Mouse (Mus musculus) liver, postnatal 0 days (tissue): Measurements from ENCODE around the gene Gm28635. TPM values are rescaled to one million over a fixed set of nuclear protein-coding genes. Genes with fewer than 3 reads are reported as not detected.
A peak's percentile ranks its signal among the peaks of the same experiment; 100 is the strongest.

Source experiments
- ATAC-seq: fragments of 200-750 bp; cut with Nextera tagmentation; 2 replicates; pipeline ENCODE4 v1.8.0; 2017; ENCODE audit warnings: mild to moderate bottlenecking, moderate library complexity
- DNase-seq: peaks from one replicate; pipeline ENCODE4 v3.0.0-alpha.2; 2016
- H3K27ac ChIP-seq: fragments of 300-500 bp; sonication (generic); 2 replicates; pipeline ENCODE4 v1.5.1; 2014; ENCODE audit warnings: antibody characterized with exemption, moderate library complexity, mild to moderate bottlenecking, low read depth
- H3K27me3 ChIP-seq: fragments of 300-500 bp; sonication (generic); 2 replicates; pipeline ENCODE4 v1.6.1; 2014; ENCODE audit warnings: low read length, control low read depth, mixed read lengths; ENCODE audit not compliant: insufficient read depth
- H3K36me3 ChIP-seq: fragments of 300-500 bp; sonication (generic); replicated peaks from 2 replicates; pipeline ENCODE4 v1.6.1; 2014; ENCODE audit warnings: mild to moderate bottlenecking, control low read depth, low read length, moderate library complexity, mixed read lengths; ENCODE audit not compliant: insufficient read depth
- H3K4me1 ChIP-seq: fragments of 300-500 bp; sonication (generic); 2 replicates; pipeline ENCODE4 v1.6.1; 2014; ENCODE audit warnings: antibody characterized with exemption, mild to moderate bottlenecking, control low read depth; ENCODE audit not compliant: insufficient read depth
- H3K4me2 ChIP-seq: fragments of 300-500 bp; sonication (generic); 2 replicates; pipeline ENCODE4 v1.6.1; 2014; ENCODE audit warnings: low read depth, mild to moderate bottlenecking, low read length, moderate library complexity, mixed read lengths
- H3K4me3 ChIP-seq: fragments of 300-500 bp; sonication (generic); 2 replicates; pipeline ENCODE4 v1.5.1; 2014; ENCODE audit warnings: low read depth, low read length
- H3K9ac ChIP-seq: fragments of 300-500 bp; sonication (generic); replicated peaks from 2 replicates; pipeline ENCODE4 v1.6.1; 2014; ENCODE audit warnings: mild to moderate bottlenecking, moderate library complexity
- H3K9me3 ChIP-seq: fragments of 300-500 bp; sonication (generic); 2 replicates; pipeline ENCODE4 v1.6.1; 2016; ENCODE audit warnings: mild to moderate bottlenecking, control low read depth, low read length, mixed read lengths
- CTCF ChIP-seq: sonication (generic); IDR thresholded peaks from 2 replicates; pipeline ENCODE4 v1.5.1; 2016; ENCODE audit warnings: antibody characterized with exemption, low read depth
- EP300 ChIP-seq: IDR thresholded peaks from 2 replicates; pipeline ENCODE4 v1.6.1; 2016; ENCODE audit warnings: antibody characterized with exemption, low read depth, mild to moderate bottlenecking
- WGBS: fragments of 180-500 bp; shearing (Covaris S2); extraction: QIAGEN DNeasy Blood & Tissue Kit; methylation state at CpG from one replicate; pipeline ENCODE4 v1.1.7; 2014; ENCODE audit not compliant: insufficient replicate concordance; 5-methylcytosine and 5-hydroxymethylcytosine counted together
- polyA plus RNA-seq: library from polyadenylated mRNA; unstranded; fragments of >200 nt; fragmentation: Nextera tagmentation; extraction: Ambion mirVana; gene quantifications from 2 replicates; pipeline ENCODE4 v1.2.1, GENCODE M21; 2015

Gene Gm28635
- polyA plus RNA-seq, 1 experiment from 2014 or later = not detected

DNA sequence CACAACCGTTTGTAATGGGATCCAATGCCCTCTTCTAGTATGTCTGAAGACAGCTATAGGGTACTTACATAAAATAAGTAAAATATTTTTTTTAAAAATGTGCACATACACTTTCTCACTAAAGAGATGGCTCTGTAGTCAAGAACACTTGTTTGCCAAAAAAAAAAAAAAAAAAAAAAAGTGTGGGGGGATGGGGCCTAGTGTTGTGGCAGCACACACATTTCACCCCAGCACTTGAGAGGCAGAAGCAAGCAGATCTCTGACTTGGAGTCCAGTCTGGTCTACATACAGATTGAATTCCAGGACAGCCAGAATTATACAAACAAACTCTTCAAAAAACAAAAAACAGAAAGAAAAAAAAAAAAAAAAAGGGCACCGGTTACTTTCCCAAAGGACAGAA is 42.9 kb upstream of the Gm28635 start:
- Histone ChIP-seq H3K4me2 (no peak overlapping the region), H3K4me3 (no peak overlapping the region), H3K27ac (no peak overlapping the region), H3K27me3 (no peaks in the 10 kb centered on the region), H3K9ac (no peak overlapping the region), H3K9me3 (no peaks in the 10 kb centered on the region), H3K36me3 (peaks cover 34% of the 10 kb centered on the region), H3K4me1 (peaks cover 25% of the 10 kb centered on the region)
- DNase-seq (no peak), ATAC-seq (no peak)
- WGBS = 93% methylated on average over 2 of the region's 2 CpGs
- TF ChIP-seq EP300 (no peak), CTCF (no peak)

DNA sequence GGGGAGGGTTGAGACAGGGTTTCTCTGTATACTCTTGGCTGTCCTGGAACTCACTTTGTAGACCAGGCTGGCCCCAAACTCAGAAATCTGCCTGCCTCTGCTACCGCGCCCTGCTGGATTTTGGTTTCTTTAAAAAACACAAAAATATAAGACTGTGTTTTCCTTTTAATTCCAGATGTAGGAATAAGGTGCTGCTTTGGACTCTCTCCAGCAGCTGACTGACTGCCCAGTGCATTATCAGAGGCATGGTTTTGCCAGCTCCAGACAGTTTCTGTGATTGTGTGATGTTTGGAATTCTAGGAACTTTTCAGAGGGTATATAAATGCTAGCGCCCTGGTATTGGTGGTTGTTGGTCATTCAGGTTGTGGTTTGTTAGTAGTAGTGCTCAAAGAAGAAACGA is 39.5 kb upstream of the Gm28635 start:
- H3K4me2 ChIP-seq = peak overlapping the region; percentile 91; the same call in 1 of the 2 replicates
- no peaks in the 10 kb centered on the region for H3K9me3 ChIP-seq
- peaks cover 15% of the 10 kb centered on the region for H3K4me1 ChIP-seq
- peak overlapping the region; percentile 66; the same call in 1 of the 2 replicates for H3K27ac ChIP-seq
- ATAC-seq (no peak), DNase-seq (no peak)
- no peak overlapping the region for H3K4me3 ChIP-seq
- TF ChIP-seq CTCF = no peak
- no peak for TF ChIP-seq EP300
- no peak overlapping the region for H3K9ac ChIP-seq
- peaks cover 9% of the 10 kb centered on the region; the same call in 1 of the 2 replicates for H3K36me3 ChIP-seq
- WGBS = 90% methylated on average over 4 of the region's 4 CpGs
- H3K27me3 ChIP-seq = no peaks in the 10 kb centered on the region

DNA sequence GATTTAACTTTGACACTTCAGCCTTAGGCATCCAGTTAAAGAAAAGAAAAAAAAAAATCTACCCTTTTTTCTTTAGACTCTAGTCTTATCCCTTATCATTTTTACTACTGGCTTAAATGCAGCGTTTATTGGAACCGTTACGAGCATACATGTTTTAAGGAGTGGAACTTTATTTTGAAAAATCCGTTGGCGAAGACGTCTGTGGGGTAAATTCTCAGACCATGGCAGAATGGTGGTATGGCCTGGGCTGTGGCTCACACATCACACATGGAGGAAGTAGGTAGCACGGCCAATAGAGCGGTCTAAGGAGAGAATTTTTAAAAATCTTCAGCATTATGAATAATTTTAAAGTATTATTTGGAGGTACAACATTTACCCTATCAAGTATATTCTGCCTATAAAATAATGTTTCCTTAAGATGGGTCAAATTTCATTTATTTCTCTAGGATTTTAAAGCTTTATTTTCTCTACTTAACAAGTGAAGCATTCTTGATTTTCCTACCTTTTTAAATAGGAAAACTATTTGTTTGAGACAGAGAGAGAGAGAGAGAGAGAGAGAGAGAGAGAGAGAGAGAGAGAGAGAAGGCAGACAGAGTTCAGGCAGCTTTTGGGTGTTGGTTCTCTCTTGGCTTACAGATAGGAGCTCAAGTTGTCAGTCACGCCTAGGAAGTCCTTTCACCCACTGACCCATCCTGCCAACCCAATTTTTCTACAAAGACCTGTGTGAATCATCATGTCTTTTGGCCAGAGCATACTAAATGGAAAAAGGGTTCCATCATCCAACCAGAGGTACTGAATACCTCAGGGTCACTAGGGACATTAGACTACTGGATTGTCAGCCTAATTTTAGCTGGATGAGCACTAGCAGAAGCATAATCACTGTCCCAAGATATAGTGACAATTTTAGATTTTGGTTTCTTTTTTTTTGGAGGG is 38.8 kb upstream of the Gm28635 start:
- DNase-seq (no peak), ATAC-seq (no peak)

DNA sequence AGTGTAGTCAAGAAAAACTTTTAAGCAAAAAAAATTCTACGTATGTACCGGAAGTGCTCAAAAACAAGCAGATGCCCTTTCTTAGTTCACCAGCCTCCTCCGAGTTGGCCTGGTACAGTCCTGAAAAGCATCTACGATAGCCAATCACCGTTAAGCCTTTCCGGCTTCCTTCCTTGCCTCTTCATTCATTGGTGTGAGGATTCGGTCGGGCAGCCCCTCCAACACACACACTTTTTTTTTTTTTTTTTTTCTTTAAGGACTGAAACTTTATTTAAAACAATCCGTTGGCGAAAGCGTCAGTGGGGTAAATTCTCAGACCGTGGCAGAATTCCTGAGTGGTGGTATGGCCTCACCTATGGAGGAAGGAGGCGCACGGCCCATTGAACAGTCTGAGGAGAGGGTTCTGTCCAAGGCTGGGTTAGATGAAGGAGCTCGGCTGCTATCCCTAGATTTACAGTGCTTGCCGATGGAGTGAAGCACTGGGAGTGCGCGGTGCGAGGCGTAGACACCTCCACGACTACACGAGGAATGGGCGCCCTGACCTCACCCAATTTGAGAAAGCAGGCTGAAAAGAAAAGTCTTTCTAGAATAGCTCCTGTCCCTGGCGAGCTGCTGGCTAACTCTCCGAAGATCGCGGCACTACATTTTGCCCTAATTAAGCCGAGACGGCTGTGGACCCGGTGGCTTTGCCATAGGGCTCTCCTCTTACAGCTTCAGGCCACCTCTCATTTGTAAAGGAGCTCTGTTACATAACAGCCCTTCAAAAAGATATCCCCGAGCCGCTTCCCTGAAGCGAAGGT is 37.9 kb upstream of the Gm28635 start:
- H3K4me3 ChIP-seq = peak overlapping the region; percentile 90
- no peaks in the 10 kb centered on the region for H3K9me3 ChIP-seq
- ATAC-seq (peak; percentile 88), DNase-seq (peak; percentile 68)
- H3K9ac ChIP-seq = peak overlapping the region; percentile 82
- H3K36me3 ChIP-seq = peaks cover 7% of the 10 kb centered on the region
- whole genome bisulfite sequencing = under 1% methylated on average over 33 of the region's 33 CpGs
- peak; percentile 72 for TF ChIP-seq EP300
- TF ChIP-seq CTCF = no peak
- no peaks in the 10 kb centered on the region for H3K27me3 ChIP-seq
- peak overlapping the region; percentile 91 for H3K4me2 ChIP-seq
- H3K27ac ChIP-seq = peak overlapping the region; percentile 94
- H3K4me1 ChIP-seq = peaks cover 14% of the 10 kb centered on the region

More for the DNA sequence above, 38.8 kb upstream of the Gm28635 start:
- Histone ChIP-seq H3K4me3 (peak overlapping the region; percentile 90), H3K9ac (peak overlapping the region; percentile 82), H3K4me2 (peak overlapping the region; percentile 91), H3K4me1 (peaks cover 18% of the 10 kb centered on the region), H3K9me3 (no peaks in the 10 kb centered on the region), H3K27ac (peak overlapping the region; percentile 94), H3K36me3 (peaks cover 4% of the 10 kb centered on the region; the same call in 1 of the 2 replicates), H3K27me3 (no peaks in the 10 kb centered on the region)
- 19% methylated on average over 9 of the region's 9 CpGs for WGBS
- no peak for TF ChIP-seq EP300
- TF ChIP-seq CTCF = no peak

DNA sequence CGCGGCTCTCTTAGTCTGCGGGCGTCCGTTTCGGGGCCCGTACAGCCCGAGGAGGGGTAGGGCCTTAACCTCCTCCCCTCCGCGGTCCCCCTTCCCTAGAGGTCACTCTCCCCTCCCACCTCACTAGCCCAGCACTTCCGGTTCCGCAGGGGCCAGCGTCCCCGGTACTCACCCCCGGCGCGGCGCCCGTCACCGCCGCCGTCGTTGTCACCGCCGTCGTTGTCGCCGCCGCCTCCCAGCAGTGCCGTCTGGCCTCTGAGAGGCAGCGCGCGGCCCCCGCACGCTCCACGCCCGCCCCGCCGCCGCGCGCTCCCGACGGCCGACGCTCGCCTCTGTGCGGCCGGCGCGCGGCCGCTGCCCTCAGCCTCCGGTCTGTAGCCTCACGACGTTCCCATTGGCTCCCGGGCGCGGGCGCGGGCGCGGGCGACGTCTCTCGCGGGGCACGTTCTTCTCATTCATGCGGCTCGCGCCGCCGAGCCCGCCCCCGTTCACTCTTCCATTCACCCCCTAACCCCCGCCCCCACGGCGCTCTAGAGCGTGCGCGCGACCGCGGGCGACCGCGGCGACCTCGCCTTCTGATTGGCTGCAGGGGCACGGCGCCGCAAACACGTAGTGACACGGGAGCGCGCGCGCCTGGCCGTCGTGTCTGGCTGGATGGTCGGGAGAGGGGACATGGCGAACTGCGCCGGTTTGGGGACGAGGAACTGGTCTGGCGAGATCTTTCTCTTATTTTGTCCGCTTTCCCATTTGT is 37.1 kb upstream of the Gm28635 start, which contains the start of gene Zdhhc5:
Zdhhc5 (minus strand) TSS at position 370 of the 751 bp plus-strand sequence.
- peak within 1 kb of the TSS; percentile 94 for H3K27ac ChIP-seq
- under 1% methylated on average over 88 of the region's 107 CpGs for WGBS
- H3K27me3 ChIP-seq = no peaks in the 10 kb centered on the region
- DNase-seq = peak; percentile 99
- ATAC-seq = peak; percentile 92
- H3K36me3 ChIP-seq = peaks cover 14% of the 10 kb centered on the region
- H3K9ac ChIP-seq = peak within 1 kb of the TSS; percentile 93
- H3K9me3 ChIP-seq = no peaks in the 10 kb centered on the region
- peaks cover 14% of the 10 kb centered on the region for H3K4me1 ChIP-seq
- TF ChIP-seq EP300 (no peak), CTCF (no peak)
- peak within 1 kb of the TSS; percentile 91 for H3K4me2 ChIP-seq
- peak within 1 kb of the TSS; percentile 90 for H3K4me3 ChIP-seq
